Mouse (Mus musculus): ENCODE measurements at regions not wholly inside any gene's neighbourhood (a gene's known extent, or its start where the extent isn't known, plus 50 kb on each side); places are given as distances from the start of the nearest gene placed in this dataset.
"Not testable (repeated sequence)": the region's sequence is repeated elsewhere in the genome, so short reads cannot be mapped to it uniquely, and the experiment has no call there.

- DNase-seq (ENCODE audit: low spot score), result no peak
Observed at GRCm38 (mm10) chr10:117461261-117461660, 81.4 kb upstream of the Cpsf6 start.

DNA sequence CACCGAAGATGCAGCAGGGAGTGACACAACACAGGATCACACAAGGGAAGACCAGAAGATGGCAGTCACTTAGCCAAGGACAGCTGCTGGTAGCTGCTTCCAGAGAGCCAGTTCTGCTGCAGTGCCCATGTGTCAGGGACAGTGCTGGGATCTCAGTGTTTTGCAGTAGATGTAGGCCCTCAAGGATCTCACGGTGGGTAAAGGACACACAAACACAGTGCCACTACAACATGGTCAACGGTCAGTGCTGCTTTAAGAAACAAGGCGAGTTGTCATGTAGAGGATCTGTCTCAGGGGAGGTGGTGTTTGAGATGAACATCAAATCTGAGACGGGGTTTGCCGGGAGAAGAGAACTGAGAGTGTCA is 80.5 kb upstream of the Cpsf6 start:
- DNase-seq (ENCODE audit: low spot score), result no peak

DNA sequence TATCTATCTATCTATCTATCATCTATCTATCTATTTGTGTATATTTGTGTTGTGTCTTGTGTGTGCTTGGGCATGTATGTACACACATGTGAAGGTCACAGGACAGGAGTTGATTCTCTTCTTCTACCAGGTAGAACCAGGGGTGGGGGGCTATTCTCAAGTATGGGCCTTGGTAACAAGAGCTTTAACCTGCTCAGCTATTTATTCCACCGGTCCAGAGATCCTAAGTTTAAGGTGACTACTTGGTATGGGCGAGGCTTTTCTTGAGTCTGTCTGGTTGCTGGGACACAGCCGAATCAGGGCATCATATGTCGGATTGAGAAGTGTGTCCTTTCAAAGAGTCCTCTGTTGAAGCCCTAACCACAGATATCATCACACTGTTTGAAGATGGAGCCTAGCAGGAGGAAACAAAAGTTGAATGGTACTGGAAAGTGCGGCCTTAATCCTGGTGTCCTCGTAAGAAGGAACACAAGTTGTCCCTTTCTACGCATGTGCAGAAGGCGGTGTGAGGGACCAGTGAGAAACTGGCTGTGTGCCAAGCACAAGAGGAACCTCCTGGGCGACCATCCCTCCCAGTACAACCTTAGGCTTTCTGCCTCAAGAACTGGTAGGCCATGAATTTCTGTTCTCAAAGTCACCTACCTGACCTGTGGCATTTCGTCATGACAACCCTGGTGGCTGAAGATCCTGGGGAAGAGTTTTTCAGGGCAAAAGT is 80.0 kb upstream of the Cpsf6 start:
- DNase-seq (ENCODE audit: low spot score), result no peak

GRCm38 (mm10) chr10:117459041-117459475 is 79.2 kb upstream of the Cpsf6 start:
- DNase-seq (ENCODE audit: low spot score), result no peak

GRCm38 (mm10) chr10:117458271-117459040 is 78.6 kb upstream of the Cpsf6 start:
- no peak for DNase-seq (ENCODE audit: low spot score)

DNA sequence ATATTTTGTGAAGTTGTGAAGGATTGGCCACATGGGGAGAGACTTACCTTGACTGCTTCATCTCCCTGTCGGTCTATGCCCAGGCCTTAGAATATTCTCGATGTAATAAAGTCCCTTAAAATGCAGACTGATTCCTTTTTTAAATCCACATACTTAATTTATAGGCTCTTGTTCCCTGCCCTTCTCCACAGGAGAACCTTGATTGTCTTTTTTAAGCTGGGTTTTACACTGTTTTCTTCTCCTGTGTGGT is 77.8 kb upstream of the Cpsf6 start:
- DNase-seq (ENCODE audit: low spot score), result no peak

DNA sequence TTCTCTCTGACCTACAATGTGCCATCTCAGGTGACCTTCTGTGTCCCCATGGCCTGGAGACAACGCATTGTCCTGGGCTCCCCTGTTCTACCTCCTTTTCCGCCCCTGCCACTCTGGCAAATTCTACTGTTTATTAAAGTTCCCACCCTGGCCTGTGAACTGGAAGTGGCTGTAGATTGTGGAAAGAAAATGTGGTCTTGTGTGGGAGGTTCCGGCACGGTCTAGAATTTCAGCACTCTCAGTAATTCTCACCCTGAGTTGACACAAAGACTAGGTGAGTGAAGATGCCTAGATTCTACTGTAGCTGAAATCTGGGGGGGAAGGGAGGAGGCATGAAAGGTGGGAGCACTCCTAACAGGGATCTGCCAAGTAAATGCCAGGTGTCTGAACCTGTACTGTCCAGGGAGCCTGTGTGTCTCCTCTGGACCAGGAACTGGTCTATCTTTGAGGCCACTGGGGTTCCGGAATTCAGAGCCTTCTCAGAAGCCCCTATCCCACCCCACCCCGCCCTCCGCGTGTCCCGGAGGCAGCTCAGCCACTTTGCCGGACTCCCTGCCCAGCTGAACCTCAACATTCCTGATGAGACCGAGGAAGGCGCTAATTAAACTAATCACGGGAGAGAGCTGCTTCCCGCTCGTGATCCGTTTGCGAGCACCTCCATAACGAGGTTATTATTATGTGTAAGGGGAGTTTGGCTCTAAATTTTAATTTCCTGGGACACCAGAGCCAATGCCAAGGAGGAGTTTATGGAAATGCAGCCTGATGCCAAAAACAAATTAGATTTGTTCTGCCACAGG is 77.3 kb upstream of the Cpsf6 start:
- peak; percentile 35 for DNase-seq (ENCODE audit: low spot score)

DNA sequence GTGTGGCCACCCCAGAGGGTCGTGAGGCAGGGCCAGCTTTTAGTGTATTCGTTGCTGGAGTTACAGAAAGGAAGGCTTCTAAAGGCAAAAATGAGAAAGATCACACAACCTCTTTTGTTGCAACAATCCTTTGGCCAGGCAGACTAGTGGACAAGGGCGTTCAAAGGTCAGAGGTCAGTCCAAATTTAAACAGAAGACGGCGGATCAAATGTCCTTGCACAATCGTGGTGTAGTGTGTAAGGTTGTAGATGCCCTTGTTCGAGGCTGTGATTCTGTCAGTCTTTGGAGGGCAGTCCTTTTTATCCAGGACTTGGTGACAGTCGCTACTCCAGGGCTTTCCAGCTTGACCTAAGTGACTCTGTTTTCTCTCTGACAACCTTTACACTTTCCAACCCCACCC is 76.6 kb upstream of the Cpsf6 start:
- no peak for DNase-seq (ENCODE audit: low spot score)

GRCm38 (mm10) chr10:117455595-117456302 is 75.9 kb upstream of the Cpsf6 start:
- DNase-seq (ENCODE audit: low spot score), result peak; percentile 78

- no peak for DNase-seq (ENCODE audit: low spot score)
Observed at GRCm38 (mm10) chr10:117454711-117455591, 75.1 kb upstream of the Cpsf6 start.

DNA sequence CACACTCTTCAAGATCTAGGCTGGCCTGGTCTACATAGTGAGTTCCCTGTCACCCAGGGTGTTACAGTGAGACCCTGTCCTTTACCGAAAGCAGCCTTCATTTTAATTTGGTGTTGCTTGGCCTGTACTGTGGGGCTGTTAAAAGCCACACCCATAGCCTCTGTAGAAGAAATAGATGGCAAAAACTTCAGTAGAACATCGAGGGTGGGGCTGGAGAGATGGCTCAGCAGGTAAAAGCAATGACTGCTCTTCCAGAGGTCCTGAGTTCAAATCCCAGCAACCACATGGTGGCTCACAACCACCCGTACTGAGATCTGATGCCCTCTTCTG is 74.3 kb upstream of the Cpsf6 start:
- DNase-seq (ENCODE audit: low spot score), result no peak

GRCm38 (mm10) chr10:117453406-117454170 is 73.8 kb upstream of the Cpsf6 start:
- DNase-seq (ENCODE audit: low spot score), result no peak

DNA sequence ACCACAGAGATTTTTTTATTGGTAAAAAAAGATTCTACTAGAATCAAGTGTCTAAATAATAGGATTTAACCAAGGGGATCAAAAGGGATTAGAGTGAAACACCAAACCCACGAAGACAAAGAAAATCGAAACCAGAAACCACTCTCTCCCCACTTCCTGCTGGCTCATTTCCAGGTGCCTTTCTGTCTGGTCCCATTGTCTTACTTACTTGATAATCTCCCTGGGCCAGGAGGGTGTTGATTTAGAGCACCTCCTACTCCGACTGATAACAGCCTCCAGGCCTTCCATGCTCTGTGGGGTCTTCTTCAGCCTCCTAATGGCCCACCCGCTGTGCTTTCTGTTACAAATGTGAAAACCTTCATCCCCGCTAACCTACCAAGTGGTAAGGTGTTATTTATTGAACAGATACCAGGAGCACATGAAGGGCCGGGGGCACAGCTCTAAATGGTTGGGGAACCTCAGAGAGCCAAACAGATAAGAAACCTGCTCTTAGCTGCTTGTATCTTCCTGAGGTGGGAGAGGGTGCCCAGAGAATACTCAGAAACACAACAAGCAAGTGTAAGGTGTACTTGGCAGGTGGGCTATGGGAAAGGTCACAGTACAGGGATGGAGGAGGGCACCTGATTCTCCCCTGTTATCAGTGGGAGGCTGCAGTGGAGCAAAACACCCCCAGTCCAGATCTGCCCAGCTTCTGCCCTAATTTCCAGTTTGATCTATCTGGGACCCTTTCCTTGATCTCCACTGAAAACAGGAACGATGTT is 72.6 kb upstream of the Cpsf6 start:
- peak; percentile 63 for DNase-seq (ENCODE audit: low spot score)

DNA sequence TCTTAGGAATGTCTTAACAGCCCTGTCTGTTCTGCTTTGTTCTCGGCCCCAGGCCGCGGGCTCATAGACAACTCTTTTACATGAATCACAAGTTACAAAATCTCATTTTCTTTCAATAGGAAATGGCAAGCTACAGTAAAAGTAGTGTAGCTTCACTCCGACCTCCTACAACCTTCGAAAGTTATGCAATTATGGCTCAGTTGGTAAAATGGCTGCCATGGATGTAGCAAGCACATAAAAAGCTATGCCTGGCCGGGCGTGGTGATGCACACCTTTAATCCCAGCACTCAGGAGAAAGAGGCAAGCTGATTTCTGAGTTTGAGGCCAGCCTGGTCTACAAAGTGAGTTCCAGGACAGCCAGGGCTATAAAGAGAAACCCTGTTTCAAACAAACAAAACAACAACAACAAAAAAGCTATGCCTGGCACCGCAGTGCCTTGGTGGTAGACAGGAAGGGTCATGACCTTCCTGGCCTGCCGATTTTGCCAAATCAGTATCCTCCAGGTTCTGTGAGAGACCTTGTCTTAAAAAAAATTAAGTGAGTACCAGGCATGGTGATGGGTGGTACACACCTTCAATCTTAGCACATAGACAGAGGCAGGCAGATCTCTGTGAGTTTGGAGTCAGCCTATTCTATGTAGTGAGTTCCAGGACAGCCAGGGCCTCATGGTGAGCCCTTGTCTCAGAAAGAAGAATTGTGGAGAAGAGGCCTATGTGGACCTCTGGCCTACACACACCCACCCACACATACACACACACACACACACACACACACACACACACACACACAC is 71.8 kb upstream of the Cpsf6 start:
- no peak for DNase-seq (ENCODE audit: low spot score)

DNA sequence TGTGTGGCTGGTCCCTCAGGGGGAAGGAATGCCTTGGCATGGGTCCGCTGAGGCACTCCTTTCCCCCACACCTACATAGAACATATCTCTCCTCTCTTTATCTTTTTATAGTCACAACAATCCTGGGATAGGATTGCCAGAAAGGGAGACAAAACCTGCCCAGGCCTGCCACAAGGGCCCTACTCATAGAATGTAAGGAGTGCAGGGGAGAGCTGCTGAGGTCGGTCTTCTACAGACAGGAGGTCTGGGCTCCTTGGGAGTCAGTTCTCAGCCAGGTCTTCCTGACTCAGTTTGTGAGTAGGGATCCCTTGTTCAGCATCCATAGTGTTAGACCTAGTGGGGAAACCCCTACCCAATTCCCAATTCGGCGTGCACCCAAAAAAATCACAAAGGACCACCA is 70.8 kb upstream of the Cpsf6 start:
- no peak for DNase-seq (ENCODE audit: low spot score)

DNA sequence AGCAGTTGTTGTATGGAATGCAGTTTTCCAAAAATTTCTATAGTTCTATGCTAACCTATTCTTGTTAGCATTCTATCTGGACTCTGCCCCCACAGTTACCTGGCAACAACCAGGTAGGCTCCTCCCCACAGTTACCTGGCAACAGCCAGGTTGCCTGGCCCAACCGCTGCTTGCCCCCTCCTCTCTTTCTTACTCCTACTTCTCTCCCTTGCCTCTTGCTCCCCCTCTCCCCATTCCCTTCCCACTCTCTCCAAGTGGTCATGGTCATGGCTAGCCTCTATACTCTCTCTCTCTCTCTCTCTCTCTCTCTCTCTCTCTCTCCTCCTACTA is 70.4 kb upstream of the Cpsf6 start:
- no peak for DNase-seq (ENCODE audit: low spot score)

- no peak for DNase-seq (ENCODE audit: low spot score)
Observed at GRCm38 (mm10) chr10:117449416-117450239, 69.8 kb upstream of the Cpsf6 start.

- not testable (repeated sequence) for DNase-seq (ENCODE audit: low spot score)
Observed at GRCm38 (mm10) chr10:117448783-117449182, 69.0 kb upstream of the Cpsf6 start.

GRCm38 (mm10) chr10:117447626-117448025 is 67.8 kb upstream of the Cpsf6 start:
- no peak for DNase-seq (ENCODE audit: low spot score)
